Mouse (Mus musculus) hindbrain, postnatal 0 days (tissue): ENCODE measurements at regions not wholly inside any gene's neighbourhood (a gene's known extent, or its start where the extent isn't known, plus 50 kb on each side); places are given as distances from the start of the nearest gene placed in this dataset.

Experiments used
- ATAC-seq: fragments of 200-750 bp; cut with Nextera tagmentation; 2 replicates; pipeline ENCODE4 v1.8.0; 2017; ENCODE audit warnings: mild to moderate bottlenecking, moderate TSS enrichment, moderate library complexity
- DNase-seq: peaks from one replicate; pipeline ENCODE4 v3.0.0-alpha.2; 2015; ENCODE audit warnings: low spot score
- H3K27ac ChIP-seq: fragments of 300-500 bp; sonication (generic); 2 replicates; pipeline ENCODE4 v1.5.1; 2014; ENCODE audit warnings: mild to moderate bottlenecking
- H3K27me3 ChIP-seq: fragments of 300-500 bp; sonication (generic); 2 replicates; pipeline ENCODE4 v1.6.1; 2014; ENCODE audit warnings: low read length, mixed read lengths; ENCODE audit not compliant: insufficient read depth
- H3K36me3 ChIP-seq: fragments of 300-500 bp; sonication (generic); 2 replicates; pipeline ENCODE4 v1.6.1; 2014; ENCODE audit warnings: low read length, mixed read lengths; ENCODE audit not compliant: insufficient read depth
- H3K4me1 ChIP-seq: fragments of 300-500 bp; sonication (generic); 2 replicates; pipeline ENCODE4 v1.6.1; 2014; ENCODE audit warnings: antibody characterized with exemption, low read length, mixed read lengths; ENCODE audit not compliant: insufficient read depth
- H3K4me2 ChIP-seq: fragments of 300-500 bp; sonication (generic); 2 replicates; pipeline ENCODE4 v1.6.1; 2014; ENCODE audit warnings: low read depth, mild to moderate bottlenecking, low read length, moderate library complexity, mixed read lengths
- H3K4me3 ChIP-seq: fragments of 300-500 bp; sonication (generic); 2 replicates; pipeline ENCODE4 v1.5.1; 2014; ENCODE audit warnings: low read length
- H3K9ac ChIP-seq: fragments of 300-500 bp; sonication (generic); replicated peaks from 2 replicates; pipeline ENCODE4 v1.6.1; 2014; ENCODE audit warnings: mild to moderate bottlenecking, low read length, moderate library complexity, mixed read lengths
- H3K9me3 ChIP-seq: fragments of 300-500 bp; sonication (generic); 2 replicates; pipeline ENCODE4 v1.6.1; 2016; ENCODE audit warnings: low read length, mixed read lengths
- CTCF ChIP-seq: IDR thresholded peaks from 2 replicates; pipeline ENCODE4 v1.5.1; 2016; ENCODE audit warnings: antibody characterized with exemption, control low read depth, low read depth
- WGBS: fragments of 180-500 bp; shearing (Covaris S2); extraction: QIAGEN DNeasy Blood & Tissue Kit; methylation state at CpG from one replicate; pipeline ENCODE4 v1.1.7; 2014; 5-methylcytosine and 5-hydroxymethylcytosine counted together

DNA sequence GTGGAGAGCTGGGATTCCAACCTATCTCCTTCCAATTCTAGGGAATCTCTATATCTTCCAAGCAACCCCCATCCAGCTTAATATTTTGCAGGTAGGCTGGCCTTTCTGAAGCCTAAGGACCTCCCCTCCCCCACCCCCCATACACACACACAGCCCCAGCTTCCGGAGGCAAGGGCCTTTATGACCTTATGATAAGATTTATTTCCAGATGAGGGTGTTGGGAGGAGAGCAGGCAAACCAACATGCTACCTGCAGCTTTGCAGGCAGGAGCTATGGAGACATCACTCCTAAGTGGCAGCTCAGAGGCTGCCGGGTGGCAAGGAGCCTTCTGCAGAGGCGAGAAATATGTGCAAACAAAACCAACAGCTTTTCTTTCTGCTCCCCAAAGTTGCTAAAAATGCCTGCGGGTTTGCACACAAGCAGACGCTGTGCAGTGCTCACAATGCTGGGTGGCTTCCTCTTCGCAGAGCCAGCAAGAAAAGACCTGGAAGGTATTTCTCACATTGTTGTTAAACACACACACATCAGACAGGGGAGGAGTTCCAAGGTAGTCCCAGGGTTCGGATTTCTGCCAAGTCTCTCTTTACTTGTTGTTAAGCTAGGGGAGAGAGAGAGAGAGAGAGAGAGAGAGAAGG lies 145.2 kb upstream of the Jun start:
- Histone ChIP-seq H3K27me3 (no peaks in the 10 kb centered on the region), H3K4me1 (no peaks in the 10 kb centered on the region), H3K9ac (no peak overlapping the region), H3K9me3 (no peaks in the 10 kb centered on the region), H3K36me3 (no peaks in the 10 kb centered on the region), H3K27ac (no peak overlapping the region), H3K4me2 (no peak overlapping the region), H3K4me3 (no peak overlapping the region)
- 69% methylated on average over 7 of the region's 7 CpGs for WGBS
- TF ChIP-seq CTCF, result no peak
- ATAC-seq (no peak), DNase-seq (no peak)

DNA sequence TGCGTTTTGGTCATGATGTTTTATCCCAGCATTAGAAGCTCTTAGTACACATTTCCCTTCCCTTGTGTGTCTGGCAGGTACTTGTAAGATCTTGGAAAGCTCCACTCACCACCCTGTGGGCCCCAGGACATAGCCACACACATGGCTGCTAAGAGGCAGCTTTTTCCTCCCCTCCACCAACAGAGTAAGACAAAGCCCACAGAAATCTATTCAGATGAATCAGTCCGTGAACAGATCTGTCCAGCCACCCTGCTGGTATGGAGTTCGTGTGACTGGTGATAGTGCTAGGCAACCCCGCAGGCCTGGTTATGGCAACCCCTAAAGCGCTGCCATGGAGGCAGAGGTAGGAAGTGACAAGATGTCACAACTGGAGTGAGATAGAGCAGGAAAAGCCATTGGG lies 147.4 kb upstream of the Jun start:
- ATAC-seq (peak; percentile 77), DNase-seq (peak; percentile 30)
- Histone ChIP-seq H3K27ac (no peak overlapping the region), H3K4me3 (no peak overlapping the region), H3K4me2 (no peak overlapping the region), H3K36me3 (no peaks in the 10 kb centered on the region), H3K4me1 (no peaks in the 10 kb centered on the region), H3K27me3 (no peaks in the 10 kb centered on the region), H3K9ac (no peak overlapping the region), H3K9me3 (no peaks in the 10 kb centered on the region)
- no peak for TF ChIP-seq CTCF
- WGBS, result 26% methylated on average over 5 of the region's 5 CpGs

DNA sequence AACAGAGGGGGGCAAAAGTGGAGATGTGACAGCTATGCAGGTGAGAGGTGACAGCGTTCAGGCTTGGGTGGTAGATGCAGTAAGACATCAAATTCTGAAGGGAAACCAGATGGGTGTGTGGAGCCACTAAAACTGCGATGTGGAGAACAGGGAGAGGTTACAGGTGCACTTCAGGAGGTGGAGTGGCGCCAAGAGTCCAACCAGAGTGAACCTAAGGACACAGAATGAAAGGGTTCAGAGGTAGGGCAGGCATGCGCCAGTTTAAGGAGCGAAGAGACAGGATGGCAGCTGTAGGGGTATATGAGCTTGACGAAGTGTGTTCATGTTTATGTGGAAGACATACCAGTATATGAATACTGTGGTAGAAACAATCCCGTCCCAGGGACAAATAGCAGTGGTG lies 148.1 kb upstream of the Jun start:
- Histone ChIP-seq H3K9ac (no peak overlapping the region), H3K36me3 (no peaks in the 10 kb centered on the region), H3K4me1 (no peaks in the 10 kb centered on the region), H3K4me3 (no peak overlapping the region), H3K9me3 (no peaks in the 10 kb centered on the region), H3K4me2 (no peak overlapping the region), H3K27ac (no peak overlapping the region), H3K27me3 (no peaks in the 10 kb centered on the region)
- DNase-seq (no peak), ATAC-seq (no peak)
- 85% methylated on average over 7 of the region's 7 CpGs for WGBS
- TF ChIP-seq CTCF, result no peak

DNA sequence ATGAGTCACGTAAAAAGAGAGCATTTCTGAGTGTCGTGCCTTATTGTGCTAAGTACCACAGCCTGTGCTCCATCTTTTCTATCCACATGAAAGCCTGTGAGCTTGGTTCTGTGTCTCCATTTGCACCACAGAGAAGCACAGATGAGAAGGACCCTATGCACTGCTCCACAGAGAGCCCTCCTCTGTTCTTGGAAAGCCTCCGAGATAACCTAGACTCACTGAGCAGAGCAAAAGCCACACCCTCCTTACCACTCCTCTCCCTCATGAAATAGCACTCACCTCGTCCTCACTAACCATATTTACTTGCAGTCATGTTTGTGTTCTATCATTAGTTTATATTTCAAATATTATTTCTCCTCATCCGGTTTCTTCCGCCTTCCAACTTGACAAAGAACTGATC lies 150.5 kb upstream of the Jun start:
- no peak for TF ChIP-seq CTCF
- Histone ChIP-seq H3K27ac (no peak overlapping the region), H3K27me3 (no peaks in the 10 kb centered on the region), H3K4me1 (no peaks in the 10 kb centered on the region), H3K9ac (no peak overlapping the region), H3K4me2 (no peak overlapping the region), H3K4me3 (no peak overlapping the region), H3K36me3 (no peaks in the 10 kb centered on the region), H3K9me3 (no peaks in the 10 kb centered on the region)
- DNase-seq (no peak), ATAC-seq (no peak)
- 88% methylated on average over 6 of the region's 6 CpGs for WGBS

DNA sequence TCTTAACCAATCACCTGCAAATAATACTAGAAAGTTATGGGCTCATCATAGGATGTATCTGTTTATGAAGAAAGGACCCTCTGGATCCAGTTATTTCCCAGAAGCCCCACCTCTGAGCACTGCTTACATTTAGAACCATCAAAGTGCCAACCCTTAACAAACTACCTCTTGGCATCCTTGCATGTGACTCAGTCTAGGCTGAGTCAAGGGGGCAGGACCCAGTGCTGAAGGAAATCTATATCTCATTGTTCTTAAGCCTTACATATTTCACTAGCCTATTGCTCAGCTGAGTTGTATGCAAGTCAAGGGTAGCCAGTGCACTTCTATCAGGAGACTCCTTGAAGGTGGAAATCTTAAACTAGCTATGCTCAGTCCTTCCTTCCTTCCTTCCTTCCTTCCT lies 151.6 kb upstream of the Jun start:
- no peaks in the 10 kb centered on the region for H3K4me1 ChIP-seq
- H3K4me2 ChIP-seq, result no peak overlapping the region
- ATAC-seq, result no peak
- no peak overlapping the region for H3K4me3 ChIP-seq
- no peak overlapping the region for H3K27ac ChIP-seq
- H3K9me3 ChIP-seq, result no peaks in the 10 kb centered on the region
- no peak for TF ChIP-seq CTCF
- no peaks in the 10 kb centered on the region for H3K27me3 ChIP-seq
- DNase-seq, result no peak
- H3K36me3 ChIP-seq, result no peaks in the 10 kb centered on the region
- H3K9ac ChIP-seq, result no peak overlapping the region

DNA sequence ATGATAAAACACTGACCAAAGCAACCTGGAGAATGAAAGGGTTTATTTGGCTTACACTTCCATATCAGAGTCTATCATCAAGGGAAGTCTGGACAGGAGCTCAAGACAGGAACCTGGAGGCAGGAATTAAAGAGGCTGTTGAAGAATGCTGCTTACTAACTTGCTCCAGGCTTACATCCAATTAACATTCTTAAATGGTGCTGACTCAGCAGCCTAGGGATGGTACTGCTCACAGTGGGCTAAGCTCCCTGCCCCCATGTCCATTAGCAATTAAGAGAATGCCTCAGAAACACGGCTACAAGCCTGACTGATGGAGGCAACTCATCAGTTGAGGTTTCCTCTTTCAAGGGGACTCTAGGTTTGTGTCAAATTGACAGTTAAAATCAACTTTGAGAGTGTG lies 153.3 kb upstream of the Jun start:
- Histone ChIP-seq H3K4me1 (no peaks in the 10 kb centered on the region), H3K4me3 (no peak overlapping the region), H3K9ac (no peak overlapping the region), H3K27ac (no peak overlapping the region), H3K36me3 (no peaks in the 10 kb centered on the region), H3K27me3 (no peaks in the 10 kb centered on the region), H3K4me2 (no peak overlapping the region), H3K9me3 (no peaks in the 10 kb centered on the region)
- 88% methylated on average over 1 of the region's 1 CpGs for WGBS
- no peak for DNase-seq
- ATAC-seq, result no peak
- no peak for TF ChIP-seq CTCF

DNA sequence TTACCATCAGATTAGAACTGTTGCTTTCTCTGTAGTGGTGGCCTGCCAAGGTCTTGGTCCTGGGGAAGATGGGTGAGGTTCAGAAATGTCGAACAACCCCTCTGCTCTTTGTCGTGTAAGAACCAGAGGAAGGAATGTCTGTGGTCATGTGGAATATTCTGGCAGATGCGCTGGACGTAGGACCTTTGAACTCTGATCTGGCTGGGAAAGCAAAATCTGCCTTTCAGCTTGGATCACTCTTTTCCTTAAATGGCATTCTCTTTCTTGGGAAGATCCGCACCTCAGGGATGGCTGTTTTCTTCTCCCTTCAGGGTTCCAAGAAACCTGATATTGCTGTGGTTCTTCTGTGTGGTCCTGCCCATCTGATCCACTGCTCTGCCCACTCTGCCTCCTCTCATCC lies 155.8 kb upstream of the Jun start:
- ATAC-seq (no peak), DNase-seq (no peak)
- H3K4me3 ChIP-seq, result no peak overlapping the region
- no peak for TF ChIP-seq CTCF
- H3K27me3 ChIP-seq, result no peaks in the 10 kb centered on the region
- H3K9ac ChIP-seq, result no peak overlapping the region
- WGBS, result 86% methylated on average over 5 of the region's 5 CpGs
- no peak overlapping the region for H3K27ac ChIP-seq
- no peaks in the 10 kb centered on the region for H3K9me3 ChIP-seq
- no peak overlapping the region for H3K4me2 ChIP-seq
- no peaks in the 10 kb centered on the region for H3K36me3 ChIP-seq
- H3K4me1 ChIP-seq, result no peaks in the 10 kb centered on the region
